In the genomic region with DNA sequence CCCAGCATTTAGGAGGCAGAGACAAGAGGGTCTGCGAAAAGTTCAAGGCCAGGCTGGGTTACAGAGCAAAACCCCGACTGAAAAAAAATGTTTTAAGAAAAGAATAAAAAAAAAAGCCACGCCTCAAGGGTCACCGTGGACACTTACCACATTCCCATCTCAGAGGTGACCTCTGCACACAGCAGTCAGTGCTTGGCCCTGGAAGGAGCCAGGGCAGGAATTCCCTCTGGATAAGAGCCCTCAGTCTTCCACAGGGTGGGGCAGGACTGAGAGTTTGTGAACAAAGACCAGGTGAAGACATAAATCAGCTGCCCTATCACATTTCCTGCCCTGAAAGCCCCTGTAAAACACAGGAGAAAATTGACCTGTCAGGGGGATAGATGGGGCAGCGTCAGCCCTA, we compare ENCODE assay signal across 11 mouse cellular contexts. TPM values are rescaled to one million over a fixed set of nuclear protein-coding genes. Genes with fewer than 3 reads are reported as not detected.
DNase-seq lines count a peak whose midpoint lies in the region; ATAC-seq and TF ChIP-seq lines count a peak whose summit lies in the region.
"Had no signal": no experiment of that assay in that cellular context is flagged by ENCODE, and none has a peak within 500 bp of the region (broad histone marks: within the 10 kb centered on the region; RNA-seq: fewer than 3 reads in every experiment).

No protein-coding gene starts in this region.

- no peak for TF ChIP-seq CTCF in ES-Bruce4 (IDR thresholded peaks at IDR 0.05; ENCODE audit: low read depth, low read length)

- peak; percentile 49; the same call in 1 of the 2 replicates for TF ChIP-seq EP300 in ES-Bruce4 (IDR thresholded peaks at IDR 0.05; ENCODE audit: insufficient read depth, low read depth, low read length)

- DNase-seq in embryo, embryonic 10 days (ENCODE audit: low spot score): peak; percentile 16
- no peak for DNase-seq in embryo, embryonic 10.5 days (ENCODE audit: low spot score)
- no peak for DNase-seq in kidney, adult 11 months
- DNase-seq in gastrocnemius, adult 18-20 months (ENCODE audit: low spot score): no peak
- DNase-seq in ovary, postnatal 14 days (ENCODE audit: low spot score): no peak
- DNase-seq: cerebellum, adult 9-10 months; gastrocnemius, adult 2 months had no signal

- H3K36me3 ChIP-seq in kidney, embryonic 15.5 days: no peaks in the 10 kb centered on the region
- H3K36me3 ChIP-seq in ES-Bruce4 (ENCODE audit: control insufficient read depth, insufficient read depth, low read length, poor library complexity, severe bottlenecking): no peaks in the 10 kb centered on the region
- no peaks in the 10 kb centered on the region for H3K36me3 ChIP-seq in intestine, embryonic 16.5 days (ENCODE audit: control insufficient read depth, insufficient read depth, low read length)
- H3K36me3 ChIP-seq: liver, embryonic 15.5 days had no signal

- ATAC-seq in kidney, embryonic 15.5 days (replicated peaks; ENCODE audit: low FRiP score): peak; percentile 19
- peak; percentile 72 for ATAC-seq in intestine, embryonic 16.5 days

- 22% methylated on average over 5 of the region's 5 CpGs for WGBS in kidney, embryonic 15.5 days
- 32% methylated on average over 5 of the region's 5 CpGs for WGBS in intestine, embryonic 16.5 days

- TF ChIP-seq POLR2A in ES-Bruce4 (IDR thresholded peaks at IDR 0.05; ENCODE audit: insufficient read depth, low read length): no peak

- peak overlapping the region; percentile 40 for H3K4me2 ChIP-seq in kidney, embryonic 15.5 days
- peak overlapping the region; percentile 40 for H3K4me2 ChIP-seq in intestine, embryonic 16.5 days (ENCODE audit: low read depth, low read length)
- H3K4me2 ChIP-seq: liver, embryonic 15.5 days had no signal

- H3K4me1 ChIP-seq in kidney, embryonic 15.5 days: peaks cover 69% of the 10 kb centered on the region
- H3K4me1 ChIP-seq in ES-Bruce4 (ENCODE audit: control insufficient read depth, insufficient read depth, low read length): peaks cover 12% of the 10 kb centered on the region
- peaks cover 31% of the 10 kb centered on the region for H3K4me1 ChIP-seq in intestine, embryonic 16.5 days (ENCODE audit: control insufficient read depth, insufficient read depth, low read length)

- H3K9ac ChIP-seq in kidney, embryonic 15.5 days: 0 out of 2 replicates have a peak overlapping the region, but pooled peaks have one; percentile 2
- H3K9ac ChIP-seq in ES-Bruce4 (ENCODE audit: low read depth, poor library complexity, severe bottlenecking): no peak overlapping the region
- H3K9ac ChIP-seq in intestine, embryonic 16.5 days (ENCODE audit: low read depth, low read length): peak overlapping the region; percentile 53
- H3K9ac ChIP-seq: liver, embryonic 15.5 days had no signal

- no peaks in the 10 kb centered on the region for H3K9me3 ChIP-seq in kidney, embryonic 15.5 days (replicated peaks)
- H3K9me3 ChIP-seq in ES-Bruce4 (replicated peaks; ENCODE audit: control insufficient read depth, insufficient read depth, low read length, poor library complexity, severe bottlenecking): no peaks in the 10 kb centered on the region
- H3K9me3 ChIP-seq in intestine, embryonic 16.5 days (ENCODE audit: control insufficient read depth, low read length): 0 out of 2 replicates have a peak, but pooled peaks cover 3% of the 10 kb centered on the region
- H3K9me3 ChIP-seq: liver, embryonic 15.5 days had no signal

- H3K27me3 ChIP-seq in kidney, embryonic 15.5 days: no peaks in the 10 kb centered on the region
- no peaks in the 10 kb centered on the region for H3K27me3 ChIP-seq in ES-Bruce4 (ENCODE audit: control insufficient read depth, insufficient read depth, low read length, poor library complexity, severe bottlenecking)
- H3K27me3 ChIP-seq in intestine, embryonic 16.5 days (replicated peaks; ENCODE audit: control insufficient read depth, insufficient read depth, low read length): no peaks in the 10 kb centered on the region
- H3K27me3 ChIP-seq: liver, embryonic 15.5 days had no signal

- no peak overlapping the region for H3K4me3 ChIP-seq in kidney, embryonic 15.5 days (replicated peaks)
- H3K4me3 ChIP-seq in ES-Bruce4 (ENCODE audit: low read depth, low read length): no peak overlapping the region
- no peak overlapping the region for H3K4me3 ChIP-seq in intestine, embryonic 16.5 days (ENCODE audit: low read length)
- H3K4me3 ChIP-seq: gastrocnemius, adult 2 months; liver, embryonic 15.5 days had no signal

- peak overlapping the region; percentile 84 for H3K27ac ChIP-seq in kidney, embryonic 15.5 days
- peak overlapping the region; percentile 58 for H3K27ac ChIP-seq in ES-Bruce4 (ENCODE audit: insufficient read depth, low read length)
- peak overlapping the region; percentile 86 for H3K27ac ChIP-seq in intestine, embryonic 16.5 days (ENCODE audit: low read length)
- H3K27ac ChIP-seq: gastrocnemius, adult 2 months; liver, embryonic 15.5 days had no signal

RNA-seq across cellular contexts. Expression of a gene that starts 12.9 kb away (rescaled TPM):
- 109 and 115 TPM in 2 replicates for polyA plus RNA-seq in kidney, embryonic 15.5 days (2015; fragmentation: Nextera tagmentation; extraction: Ambion mirVana)
- 44.0 and 50.3 TPM in 2 replicates for polyA plus RNA-seq in ES-Bruce4 (2011; ENCODE audit: insufficient read depth, insufficient read length, low read depth, missing spikeins)
- 84.6 and 91.4 TPM in 2 replicates for polyA plus RNA-seq in intestine, embryonic 16.5 days (2015; fragmentation: Nextera tagmentation; extraction: Ambion mirVana)
- 10 to 100 TPM; 39.0 to 48.2 TPM for total RNA-seq in gastrocnemius, adult 18-20 months (2021)
